Mouse (Mus musculus) liver, postnatal 0 days (tissue): ENCODE measurements around the gene Olfr718-ps1.

Experiments
- CTCF ChIP-seq: sonication (generic); IDR thresholded peaks from 2 replicates; pipeline ENCODE4 v1.5.1; 2016; ENCODE audit warnings: antibody characterized with exemption, low read depth
- EP300 ChIP-seq: IDR thresholded peaks from 2 replicates; pipeline ENCODE4 v1.6.1; 2016; ENCODE audit warnings: antibody characterized with exemption, low read depth, mild to moderate bottlenecking

DNA sequence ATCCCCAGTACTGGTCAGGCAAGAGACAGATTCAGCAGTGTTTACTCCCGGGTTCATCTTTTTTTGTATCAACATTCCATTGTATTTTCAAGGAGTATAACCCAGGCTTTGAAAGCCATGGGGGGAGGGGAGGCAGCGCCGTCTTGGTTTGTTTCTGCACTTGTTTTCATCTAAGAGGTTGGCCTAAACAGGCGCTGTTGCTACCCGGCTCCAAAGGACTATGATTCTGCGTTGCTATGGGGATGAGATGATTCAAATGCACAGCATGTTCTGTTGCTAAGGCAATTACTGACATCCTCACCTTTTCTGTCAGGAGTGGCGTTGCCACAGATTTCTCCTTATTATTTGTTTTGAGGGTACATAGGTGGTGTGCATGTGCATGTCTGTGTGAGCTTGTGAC, 21.8 kb downstream of the Olfr718-ps1 start:
- TF ChIP-seq CTCF: no peak
- TF ChIP-seq EP300: no peak
